Mouse (Mus musculus) G1E (cell line): ENCODE results near the gene BC051019.

ENCODE experiments used
- CTCF ChIP-seq: IDR thresholded peaks from 2 replicates; pipeline ENCODE4 v1.5.1; 2012; ENCODE audit warnings: low read depth, low read length, inconsistent platforms, mixed read lengths
- GATA1 ChIP-seq: IDR thresholded peaks from 2 replicates; pipeline ENCODE4 v1.6.1; 2012; ENCODE audit warnings: borderline replicate concordance, low read length, inconsistent platforms, mixed read lengths
- GATA2 ChIP-seq: IDR thresholded peaks from 2 replicates; pipeline ENCODE4 v1.6.1; 2012; ENCODE audit warnings: low read depth, low read length, inconsistent platforms, borderline replicate concordance

- TF ChIP-seq CTCF (no peak), GATA1 (no peak), GATA2 (no peak)
Observed at GRCm38 (mm10) chr7:109768699-109769383, 45.2 kb upstream of the BC051019 start.
